In genomic region chr17:32386659-32387432, GRCm38 (mm10) we compare ENCODE assay signal across 9 mouse cellular contexts. TPM values are rescaled to one million over a fixed set of nuclear protein-coding genes. Genes with fewer than 3 reads are reported as not detected.
A peak's percentile ranks its signal among the peaks of the same experiment; 100 is the strongest.
DNase-seq lines count a peak whose midpoint lies in the region; ATAC-seq and TF ChIP-seq lines count a peak whose summit lies in the region.
"Had no signal": no experiment of that assay in that cellular context is flagged by ENCODE, and none has a peak within 500 bp of the region (broad histone marks: within the 10 kb centered on the region; RNA-seq: fewer than 3 reads in every experiment).

No protein-coding gene starts in this region.

- H3K27me3 ChIP-seq in liver, embryonic 13.5 days = 0 out of 2 replicates have a peak, but pooled peaks cover 8% of the 10 kb centered on the region

- no peak for ATAC-seq in liver, embryonic 13.5 days (ENCODE audit: low read depth)

- H3K9me3 ChIP-seq in liver, embryonic 13.5 days (replicated peaks) = no peaks in the 10 kb centered on the region

- no peak overlapping the region for H3K27ac ChIP-seq in cortical plate, adult 2 months (ENCODE audit: insufficient read depth, low read length)
- H3K27ac ChIP-seq in liver, embryonic 13.5 days = 0 out of 2 replicates have a peak overlapping the region, but pooled peaks have one; percentile 81

- no peaks in the 10 kb centered on the region for H3K4me1 ChIP-seq in cortical plate, adult 2 months (ENCODE audit: control insufficient read depth, insufficient read depth, low read length)
- peaks cover 35% of the 10 kb centered on the region for H3K4me1 ChIP-seq in liver, embryonic 13.5 days (replicated peaks)

- peaks cover 4% of the 10 kb centered on the region; the same call in 1 of the 2 replicates for H3K36me3 ChIP-seq in liver, embryonic 13.5 days

- peak; percentile 73 for TF ChIP-seq CTCF in cortical plate, adult 2 months (IDR thresholded peaks at IDR 0.05; ENCODE audit: extremely low read depth, insufficient read depth, low read length)

- no peak overlapping the region for H3K4me2 ChIP-seq in liver, embryonic 13.5 days

- DNase-seq in gastrocnemius, adult 18-20 months (ENCODE audit: low spot score) = peak; percentile 39
- no peak for DNase-seq in gastrocnemius, postnatal 25 days
- peak; percentile 51 for DNase-seq in right cerebral cortex, adult 18-20 months
- DNase-seq in right cerebral cortex, postnatal 10 days (ENCODE audit: low spot score in 2 of 2) = no peak
- peak; percentile 39 for DNase-seq in liver, embryonic 13.5 days
- peak; percentile 46 to 66 for DNase-seq in spleen, postnatal 36 days (ENCODE audit: low spot score in 2 of 2)
- no peak for DNase-seq in ovary, postnatal 10 days (ENCODE audit: low spot score)

- no peak overlapping the region for H3K4me3 ChIP-seq in cortical plate, adult 2 months (ENCODE audit: insufficient read depth, low read length)
- no peak overlapping the region for H3K4me3 ChIP-seq in liver, embryonic 13.5 days (replicated peaks)

- H3K9ac ChIP-seq in liver, embryonic 13.5 days = no peak overlapping the region

- WGBS in liver, embryonic 13.5 days (ENCODE audit: insufficient replicate concordance) = 51% methylated on average over 9 of the region's 9 CpGs

- TF ChIP-seq POLR2A in cortical plate, adult 2 months (IDR thresholded peaks at IDR 0.05; ENCODE audit: extremely low read depth, insufficient read depth, low read length) = no peak

RNA-seq across cellular contexts. Expression of gene Wiz, which starts 2.4 kb away (rescaled TPM):
- total RNA-seq in gastrocnemius, adult 18-20 months (2021) = 10 to 100 TPM; 13.1 to 14.5 TPM
- total RNA-seq in gastrocnemius, postnatal 25 days (2021) = 10 to 100 TPM; 10.9 TPM
- 36.9 and 37.8 TPM in 2 replicates for polyA plus RNA-seq in cortical plate, adult 2 months (2012; rRNA removed)
- polyA plus RNA-seq in liver, embryonic 13.5 days (2015; fragmentation: Nextera tagmentation; extraction: Ambion mirVana) = 5.8 and 6.8 TPM in 2 replicates

RNA-seq across cellular contexts. Expression of gene Rasal3, which starts 16.5 kb away (rescaled TPM):
- under 1 TPM; 0.09 to 0.85 TPM for total RNA-seq in gastrocnemius, adult 18-20 months (2021)
- total RNA-seq in gastrocnemius, postnatal 25 days (2021) = under 1 TPM in 1 of 2 experiments, not detected in 1; 0.27 TPM
- polyA plus RNA-seq in cortical plate, adult 2 months (2012; rRNA removed) = 4.8 and 5.3 TPM in 2 replicates
- polyA plus RNA-seq in liver, embryonic 13.5 days (2015; fragmentation: Nextera tagmentation; extraction: Ambion mirVana) = 3.5 and 3.6 TPM in 2 replicates

RNA-seq across cellular contexts. Expression of gene Akap8l, which starts 36.4 kb away (rescaled TPM):
- 10 to 100 TPM; 29.2 to 30.6 TPM for total RNA-seq in gastrocnemius, adult 18-20 months (2021)
- 10 to 100 TPM; 26.0 to 33.3 TPM for total RNA-seq in gastrocnemius, postnatal 25 days (2021)
- polyA plus RNA-seq in cortical plate, adult 2 months (2012; rRNA removed) = 363 and 441 TPM in 2 replicates
- polyA plus RNA-seq in liver, embryonic 13.5 days (2015; fragmentation: Nextera tagmentation; extraction: Ambion mirVana) = 35.4 and 36.9 TPM in 2 replicates

RNA-seq across cellular contexts. Expression of gene Pglyrp2, which starts 37.1 kb away (rescaled TPM):
- not detected for total RNA-seq in gastrocnemius, adult 18-20 months (2021)
- not detected for total RNA-seq in gastrocnemius, postnatal 25 days (2021)
- not detected in 2 replicates for polyA plus RNA-seq in cortical plate, adult 2 months (2012; rRNA removed)
- polyA plus RNA-seq in liver, embryonic 13.5 days (2015; fragmentation: Nextera tagmentation; extraction: Ambion mirVana) = 2.3 and 2.6 TPM in 2 replicates
- total RNA-seq: layer of hippocampus, postnatal 25 days had no signal

Comparison
In these comparisons a context has a peak if more than half of its experiments do, and no peak if none do; other contexts are left out.
1. DNase-seq: peak in gastrocnemius, adult 18-20 months (single experiment), right cerebral cortex, adult 18-20 months (single experiment), liver, embryonic 13.5 days (single experiment) and spleen, postnatal 36 days (2 of 2); none in gastrocnemius, postnatal 25 days (single experiment), right cerebral cortex, postnatal 10 days (0 of 2) and ovary, postnatal 10 days (single experiment).